Mouse (Mus musculus) CH12.LX (cell line): ENCODE data around the gene RPS10-NUDT3. TPM values are rescaled to one million over a fixed set of nuclear protein-coding genes. Genes with fewer than 3 reads are reported as not detected.

ENCODE experiments used
- DNase-seq: peaks from one replicate; pipeline ENCODE4 v3.0.0-alpha.2; 2013; ENCODE audit errors: extremely low read depth
- H3K27ac ChIP-seq: 2 replicates; pipeline ENCODE4 v1.5.1; 2012; ENCODE audit warnings: low read depth, mild to moderate bottlenecking, control low read depth, moderate library complexity; ENCODE audit not compliant: insufficient read depth
- H3K27me3 ChIP-seq: replicated peaks from 2 replicates; pipeline ENCODE3; 2012; ENCODE audit warnings: inconsistent platforms
- H3K36me3 ChIP-seq, 2 experiments: replicated peaks in 1 of 2; 2 replicates each; pipeline versions ENCODE3 to v1.6.1; 2012; ENCODE audit warnings: inconsistent platforms in 1 of 2, low read length in 1 of 2, mild to moderate bottlenecking in 1 of 2, mixed read lengths in 1 of 2, moderate library complexity in 1 of 2; ENCODE audit not compliant: control insufficient read depth in 1 of 2, insufficient read depth in 1 of 2
- H3K4me1 ChIP-seq, 2 experiments: 2 replicates each; pipeline ENCODE4 v1.6.1; 2012; ENCODE audit warnings: inconsistent platforms in 1 of 2, moderate library complexity in 1 of 2; ENCODE audit not compliant: insufficient read depth in 2 of 2, control insufficient read depth in 1 of 2
- H3K4me2 ChIP-seq: 2 replicates; pipeline ENCODE4 v1.6.1; 2012; ENCODE audit warnings: low read depth, mild to moderate bottlenecking, control low read depth; ENCODE audit not compliant: poor library complexity, insufficient read depth, severe bottlenecking
- H3K4me3 ChIP-seq, 3 experiments: fragments of 150-350 bp in 1 of 3; sonication (generic) in 1 of 3; replicated peaks in 1 of 3; 2 replicates each; pipeline versions ENCODE3 to v1.5.1; 2011 to 2012; ENCODE audit warnings: low read depth in 2 of 3, low read length in 2 of 3, mild to moderate bottlenecking in 2 of 3, moderate library complexity in 2 of 3, control low read depth in 1 of 3, improper control_type of control experiment in 1 of 3, inconsistent platforms in 1 of 3, mixed read lengths in 1 of 3; ENCODE audit not compliant: poor library complexity in 1 of 3
- H3K79me2 ChIP-seq: replicated peaks from 2 replicates; pipeline ENCODE4 v1.6.1; 2012; ENCODE audit warnings: mild to moderate bottlenecking, moderate library complexity; ENCODE audit not compliant: control insufficient read depth, poor library complexity, insufficient read depth, severe bottlenecking; ENCODE audit errors: extremely low read depth
- H3K9ac ChIP-seq: 2 replicates; pipeline ENCODE4 v1.6.1; 2012; ENCODE audit warnings: low read depth, mild to moderate bottlenecking, control low read depth, moderate library complexity; ENCODE audit not compliant: insufficient read depth
- H3K9me3 ChIP-seq: replicated peaks from 2 replicates; pipeline ENCODE3; 2012; ENCODE audit warnings: low read length, inconsistent platforms, mixed read lengths
- CHD1 ChIP-seq: IDR thresholded peaks from 2 replicates; pipeline ENCODE4 v1.6.1; 2012; ENCODE audit warnings: low read depth, low read length, improper control_type of control experiment, inconsistent platforms
- CHD2 ChIP-seq: IDR thresholded peaks from 2 replicates; pipeline ENCODE4 v1.6.1; 2011; ENCODE audit warnings: low read length, improper control_type of control experiment
- CTCF ChIP-seq, 2 experiments: IDR thresholded peaks in 1 of 2; conservative IDR thresholded peaks in 1 of 2; 2 replicates each; pipeline ENCODE4 v1.5.1; 2011 to 2012; ENCODE audit warnings: low read depth in 2 of 2, low read length in 2 of 2, improper control_type of control experiment in 1 of 2, inconsistent platforms in 1 of 2, mild to moderate bottlenecking in 1 of 2, moderate library complexity in 1 of 2
- EP300 ChIP-seq: IDR thresholded peaks from 2 replicates; pipeline ENCODE4 v1.6.1; 2011; ENCODE audit warnings: low read length, improper control_type of control experiment
- HCFC1 ChIP-seq: IDR thresholded peaks from 2 replicates; pipeline ENCODE4 v1.6.1; 2012; ENCODE audit warnings: low read depth, mild to moderate bottlenecking, inconsistent platforms, low read length, improper control_type of control experiment
- JUN ChIP-seq: IDR thresholded peaks from 2 replicates; pipeline ENCODE4 v1.6.1; 2011; ENCODE audit warnings: low read depth, mild to moderate bottlenecking, low read length, improper control_type of control experiment, moderate library complexity; ENCODE audit not compliant: insufficient read depth
- MAFK ChIP-seq: IDR thresholded peaks from 2 replicates; pipeline ENCODE4 v1.6.1; 2011; ENCODE audit warnings: low read length, improper control_type of control experiment; ENCODE audit not compliant: insufficient replicate concordance
- MAX ChIP-seq: IDR thresholded peaks from 2 replicates; pipeline ENCODE4 v1.6.1; 2011; ENCODE audit warnings: low read length, improper control_type of control experiment
- MAZ ChIP-seq: IDR thresholded peaks from 2 replicates; pipeline ENCODE4 v1.6.1; 2012; ENCODE audit warnings: low read depth, mild to moderate bottlenecking, inconsistent platforms, low read length, improper control_type of control experiment, moderate library complexity
- MEF2A ChIP-seq: IDR thresholded peaks from 2 replicates; pipeline ENCODE4 v1.6.1; 2014; ENCODE audit warnings: low read depth, mild to moderate bottlenecking, inconsistent platforms, low read length, improper control_type of control experiment, borderline replicate concordance
- MYC ChIP-seq: IDR thresholded peaks from 2 replicates; pipeline ENCODE4 v1.6.1; 2011; ENCODE audit warnings: low read depth, mild to moderate bottlenecking, improper control_type of control experiment, low read length
- NELFE ChIP-seq: IDR thresholded peaks from 2 replicates; pipeline ENCODE4 v1.6.1; 2011; ENCODE audit warnings: low read depth, low read length, improper control_type of control experiment
- NRF1 ChIP-seq: IDR thresholded peaks from 2 replicates; pipeline ENCODE4 v1.6.1; 2014; ENCODE audit warnings: low read depth, mild to moderate bottlenecking, inconsistent platforms, low read length, improper control_type of control experiment, moderate library complexity
- POLR2A ChIP-seq: IDR thresholded peaks from 2 replicates; pipeline ENCODE4 v1.6.1; 2011; ENCODE audit warnings: low read depth, mild to moderate bottlenecking, improper control_type of control experiment, low read length
- POLR2AphosphoS2 ChIP-seq: IDR thresholded peaks from 2 replicates; pipeline ENCODE4 v1.6.1; 2011; ENCODE audit warnings: low read depth, low read length, improper control_type of control experiment
- SIN3A ChIP-seq: IDR thresholded peaks from 2 replicates; pipeline ENCODE4 v1.6.1; 2012; ENCODE audit warnings: low read length, improper control_type of control experiment, inconsistent platforms
- USF2 ChIP-seq: conservative IDR thresholded peaks from 2 replicates; pipeline ENCODE4 v1.6.1; 2011; ENCODE audit warnings: low read depth, low read length, improper control_type of control experiment
- ZC3H11A ChIP-seq: IDR thresholded peaks from 2 replicates; pipeline ENCODE4 v1.6.1; 2012; ENCODE audit warnings: low read depth, mild to moderate bottlenecking, inconsistent platforms, low read length, improper control_type of control experiment
- ZKSCAN1 ChIP-seq: IDR thresholded peaks from 2 replicates; pipeline ENCODE4 v1.6.1; 2012; ENCODE audit warnings: low read depth, inconsistent platforms, low read length, improper control_type of control experiment, borderline replicate concordance
- ZNF384 ChIP-seq: IDR thresholded peaks from 2 replicates; pipeline ENCODE4 v1.6.1; 2012; ENCODE audit warnings: low read depth, low read length, improper control_type of control experiment, inconsistent platforms
- dilution Hi-C: fragments of 300-500 bp; cut with MboI; formaldehyde crosslinking; loops from 2 replicates; pipeline ENCODE4 v1.14.3; 2020; ENCODE audit warnings: low sequenced_read_pairs; ENCODE audit not compliant: extremely low pct_unique_long_range_greater_than_20kb, extremely low pct_ligation_motif_present
- in situ Hi-C: fragments of 300-500 bp; cut with MboI; formaldehyde crosslinking; loops from 3 replicates; pipeline ENCODE4 v1.14.3; 2019; ENCODE audit warnings: low sequenced_read_pairs, low pct_ligation_motif_present, low pct_unique_long_range_greater_than_20kb, mixed read lengths
- polyA plus RNA-seq: library from polyadenylated mRNA; unstranded; fragments of >175 nt; gene quantifications from 2 replicates; pipeline ENCODE4 v1.2.1, GENCODE M21; 2012; ENCODE audit warnings: low read depth; ENCODE audit not compliant: insufficient read length
- total RNA-seq, 2 experiments: library from RNA; depleted of rRNA; stranded (reverse); fragments of 300-350 nt in 1 of 2; fragments of >200 nt in 1 of 2; gene quantifications; 2 replicates each; pipeline ENCODE4 v1.2.3; 2012 to 2014

The RPS10-NUDT3 gene
- total and polyA plus RNA-seq, 3 experiments, result 30.3 TPM; not detected in 2

DNA sequence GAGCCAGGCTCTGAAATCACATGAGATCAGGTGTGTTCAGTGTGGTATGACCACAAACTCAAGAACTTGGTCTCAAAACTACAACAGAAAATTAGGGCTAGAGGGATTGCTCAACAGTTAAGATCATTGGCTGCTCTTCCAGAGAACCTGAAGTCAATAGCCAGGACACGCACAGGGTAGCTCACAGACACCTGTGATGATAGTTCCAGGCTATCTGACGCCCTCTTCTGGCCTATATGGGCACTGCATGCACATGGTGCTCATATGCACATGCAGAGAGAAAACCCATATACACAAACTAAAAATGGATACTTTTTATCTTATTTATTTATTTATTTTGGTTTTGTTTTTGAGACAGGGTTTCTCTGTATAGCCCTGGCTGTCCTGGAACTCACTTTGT, 9.6 kb upstream of the RPS10-NUDT3 start:
- peaks cover 2% of the 10 kb centered on the region for H3K9me3 ChIP-seq
- in situ Hi-C loops, result loop anchor here (10.0 kb wide), 1 partner anchor 120 kb away; no protein-coding TSS in a partner anchor

GRCm38 (mm10) chr17:27643756-27644155, 8.7 kb upstream of the RPS10-NUDT3 start:
- Histone ChIP-seq H3K9me3 (peaks cover 2% of the 10 kb centered on the region), H3K9ac (no peak overlapping the region), H3K4me2 (no peak overlapping the region), H3K79me2 (no peaks in the 10 kb centered on the region), H3K36me3 (no peaks in the 10 kb centered on the region), H3K27me3 (peaks cover 4% of the 10 kb centered on the region), H3K4me1 (peaks cover 8 to 10% of the 10 kb centered on the region in 2 experiments), H3K27ac (no peak overlapping the region), H3K4me3 (no peak overlapping the region)
- in situ Hi-C loops, result loop anchor here (10.0 kb wide), 1 partner anchor 121 kb away; no protein-coding TSS in a partner anchor
- no peak for TF ChIP-seq SIN3A
- TF ChIP-seq ZNF384, result no peak
- no peak for TF ChIP-seq NELFE
- no peak for TF ChIP-seq MAX
- no peak for TF ChIP-seq POLR2AphosphoS2
- no peak for TF ChIP-seq EP300
- TF ChIP-seq CHD1, result no peak
- TF ChIP-seq MAFK, result no peak
- TF ChIP-seq USF2, result no peak
- dilution Hi-C loops, result no loop called here
- DNase-seq, result no peak

More for the DNA sequence above, 9.6 kb upstream of the RPS10-NUDT3 start:
- dilution Hi-C loops, result no loop called here
- Histone ChIP-seq H3K27me3 (peaks cover 6% of the 10 kb centered on the region), H3K36me3 (no peaks in the 10 kb centered on the region), H3K4me2 (no peak overlapping the region), H3K27ac (no peak overlapping the region)
- TF ChIP-seq CTCF (conservative IDR thresholded peaks at IDR 0.05 in 1 of 2, IDR thresholded peaks at IDR 0.05 in 1 of 2; ENCODE audit: low read depth in 2 of 2, low read length in 2 of 2) (peak; percentile 21 to 39; a peak in 3 of 4 replicates), MAZ (no peak)
- TF ChIP-seq, all 38 proteins: peak for 1
- Histone ChIP-seq H3K4me3 (no peak overlapping the region), H3K4me1 (peaks cover 8 to 10% of the 10 kb centered on the region in 2 experiments), H3K9ac (no peak overlapping the region), H3K79me2 (no peaks in the 10 kb centered on the region)
- DNase-seq, result no peak

DNA sequence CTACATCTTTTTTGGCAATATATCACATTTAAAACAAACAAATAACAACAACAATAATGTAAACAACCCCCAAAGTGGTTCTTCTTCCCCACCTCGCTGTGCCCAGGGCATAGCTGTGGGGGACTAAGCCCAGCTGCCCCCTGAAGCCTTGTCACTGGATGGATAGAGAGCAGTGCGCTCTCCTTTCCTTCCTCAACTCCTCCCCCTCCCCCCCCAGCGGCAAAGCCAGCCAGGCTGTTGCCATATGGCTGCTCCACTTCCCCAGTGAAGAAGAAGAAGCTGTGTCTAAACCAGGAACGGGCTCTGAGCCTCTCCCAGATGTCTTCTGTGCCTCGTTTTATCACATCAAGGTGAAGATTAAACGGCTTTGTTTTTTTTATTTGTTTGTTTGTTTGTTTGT, 8.1 kb upstream of the RPS10-NUDT3 start:
- in situ Hi-C loops, result loop anchor here (10.0 kb wide), 1 partner anchor 122 kb away; no protein-coding TSS in a partner anchor

More for the DNA sequence above, 8.1 kb upstream of the RPS10-NUDT3 start:
- H3K4me1 ChIP-seq, result peaks cover 8 to 10% of the 10 kb centered on the region in 2 experiments
- DNase-seq, result no peak
- no peak overlapping the region for H3K9ac ChIP-seq
- no peak overlapping the region for H3K4me3 ChIP-seq
- H3K36me3 ChIP-seq, result no peaks in the 10 kb centered on the region
- no peak overlapping the region for H3K27ac ChIP-seq
- peaks cover 2% of the 10 kb centered on the region for H3K9me3 ChIP-seq
- no peak overlapping the region for H3K4me2 ChIP-seq
- TF ChIP-seq MYC, result no peak
- TF ChIP-seq EP300, result no peak
- no peak for TF ChIP-seq JUN
- no peak for TF ChIP-seq MAZ
- TF ChIP-seq ZKSCAN1, result no peak
- no peak for TF ChIP-seq NRF1
- no peak for TF ChIP-seq HCFC1
- no peak for TF ChIP-seq CHD2
- no peak for TF ChIP-seq POLR2A
- no peak for TF ChIP-seq ZC3H11A
- TF ChIP-seq MEF2A, result no peak
- H3K27me3 ChIP-seq, result no peaks in the 10 kb centered on the region
- H3K79me2 ChIP-seq, result no peaks in the 10 kb centered on the region
- dilution Hi-C loops, result no loop called here
